ENCODE assay signal across 11 mouse cellular contexts in genomic region chr6:39559276-39559939, GRCm38 (mm10). TPM values are rescaled to one million over a fixed set of nuclear protein-coding genes. Genes with fewer than 3 reads are reported as not detected.
DNase-seq lines count a peak whose midpoint lies in the region; ATAC-seq and TF ChIP-seq lines count a peak whose summit lies in the region.
"Had no signal": no experiment of that assay in that cellular context is flagged by ENCODE, and none has a peak within 500 bp of the region (broad histone marks: within the 10 kb centered on the region; RNA-seq: fewer than 3 reads in every experiment).

No protein-coding gene starts in this region.

- H3K4me3 ChIP-seq in kidney, embryonic 15.5 days (replicated peaks): no peak overlapping the region
- H3K4me3 ChIP-seq in limb, embryonic 10.5 days: no peak overlapping the region
- H3K4me3 ChIP-seq: heart, adult 2 months; stomach, embryonic 15.5 days had no signal

- TF ChIP-seq POLR2A in brain, embryonic 14.5 days (IDR thresholded peaks at IDR 0.05; ENCODE audit: borderline replicate concordance, extremely low read depth, insufficient read depth, insufficient read length, poor library complexity, severe bottlenecking): no peak

- H3K27me3 ChIP-seq in kidney, embryonic 15.5 days: no peaks in the 10 kb centered on the region
- no peaks in the 10 kb centered on the region for H3K27me3 ChIP-seq in limb, embryonic 10.5 days (ENCODE audit: low read depth, poor library complexity, severe bottlenecking)
- H3K27me3 ChIP-seq: stomach, embryonic 15.5 days had no signal

- TF ChIP-seq CTCF in brain, embryonic 14.5 days (IDR thresholded peaks at IDR 0.05; ENCODE audit: borderline replicate concordance, extremely low read depth, insufficient read depth, insufficient read length): no peak

- H3K9me3 ChIP-seq in kidney, embryonic 15.5 days (replicated peaks): no peaks in the 10 kb centered on the region
- no peaks in the 10 kb centered on the region for H3K9me3 ChIP-seq in limb, embryonic 10.5 days (replicated peaks)
- H3K9me3 ChIP-seq: stomach, embryonic 15.5 days had no signal

- peaks cover 50% of the 10 kb centered on the region for H3K4me1 ChIP-seq in kidney, embryonic 15.5 days
- peaks cover 45% of the 10 kb centered on the region for H3K4me1 ChIP-seq in limb, embryonic 10.5 days

- no peak for ATAC-seq in kidney, embryonic 15.5 days (replicated peaks; ENCODE audit: low FRiP score)

- H3K27ac ChIP-seq in kidney, embryonic 15.5 days: 0 out of 2 replicates have a peak overlapping the region, but pooled peaks have one; percentile 20
- peak overlapping the region; percentile 59 for H3K27ac ChIP-seq in limb, embryonic 10.5 days
- H3K27ac ChIP-seq: heart, adult 2 months; kidney, postnatal 0 days; stomach, embryonic 15.5 days had no signal

- H3K9ac ChIP-seq in kidney, embryonic 15.5 days: no peak overlapping the region
- H3K9ac ChIP-seq: stomach, embryonic 15.5 days had no signal

- no peaks in the 10 kb centered on the region for H3K36me3 ChIP-seq in kidney, embryonic 15.5 days
- peaks cover 10% of the 10 kb centered on the region for H3K36me3 ChIP-seq in limb, embryonic 10.5 days
- H3K36me3 ChIP-seq: stomach, embryonic 15.5 days had no signal

- 53% methylated on average over 6 of the region's 6 CpGs for WGBS in kidney, embryonic 15.5 days
- 32% methylated on average over 6 of the region's 6 CpGs for WGBS in limb, embryonic 10.5 days

- H3K4me2 ChIP-seq in kidney, embryonic 15.5 days: no peak overlapping the region
- H3K4me2 ChIP-seq: stomach, embryonic 15.5 days had no signal

- DNase-seq in kidney, postnatal 25 days: no peak
- peak; percentile 10 for DNase-seq in MN1 (ENCODE audit: low spot score)
- peak; percentile 54 for DNase-seq in brain, embryonic 14.5 days (ENCODE audit: low read depth)
- no peak for DNase-seq in limb, embryonic 10.5 days (ENCODE audit: low spot score)
- no peak for DNase-seq in frontal cortex, postnatal 36 days (ENCODE audit: low spot score in 2 of 2)
- DNase-seq in thymus, postnatal 25 days: no peak
- DNase-seq: heart, adult 2 months; right cerebral cortex, postnatal 25 days had no signal

RNA-seq across cellular contexts. Expression of gene Dennd2a, which starts 1.7 kb away (rescaled TPM):
- polyA plus RNA-seq in kidney, embryonic 15.5 days (2015; fragmentation: Nextera tagmentation; extraction: Ambion mirVana): 23.5 and 24.0 TPM in 2 replicates
- polyA plus RNA-seq in brain, embryonic 14.5 days (2012; rRNA removed): 37.7 and 44.3 TPM in 2 replicates
- 33.9 and 40.7 TPM in 2 replicates for polyA plus RNA-seq in limb, embryonic 10.5 days (2016; fragmentation: Nextera tagmentation; extraction: Ambion mirVana)

RNA-seq across cellular contexts. Expression of gene Adck2, which starts 14.3 kb away (rescaled TPM):
- polyA plus RNA-seq in kidney, embryonic 15.5 days (2015; fragmentation: Nextera tagmentation; extraction: Ambion mirVana): 27.4 TPM in 2 replicates
- 16.5 and 23.3 TPM in 2 replicates for polyA plus RNA-seq in brain, embryonic 14.5 days (2012; rRNA removed)
- polyA plus RNA-seq in limb, embryonic 10.5 days (2016; fragmentation: Nextera tagmentation; extraction: Ambion mirVana): 17.3 and 25.6 TPM in 2 replicates

RNA-seq across cellular contexts. Expression of gene Gm42420, which starts 26.1 kb away (rescaled TPM):
- 2.2 TPM in 1 of 2 replicates, not detected in the other for polyA plus RNA-seq in kidney, embryonic 15.5 days (2015; fragmentation: Nextera tagmentation; extraction: Ambion mirVana)
- polyA plus RNA-seq in brain, embryonic 14.5 days (2012; rRNA removed): 1.3 and 2.0 TPM in 2 replicates
- 0.79 and 1.7 TPM in 2 replicates for polyA plus RNA-seq in limb, embryonic 10.5 days (2016; fragmentation: Nextera tagmentation; extraction: Ambion mirVana)

RNA-seq across cellular contexts. Expression of gene Ndufb2, which starts 33.0 kb away (rescaled TPM):
- 347 and 379 TPM in 2 replicates for polyA plus RNA-seq in kidney, embryonic 15.5 days (2015; fragmentation: Nextera tagmentation; extraction: Ambion mirVana)
- polyA plus RNA-seq in brain, embryonic 14.5 days (2012; rRNA removed): 188 and 313 TPM in 2 replicates
- 290 and 296 TPM in 2 replicates for polyA plus RNA-seq in limb, embryonic 10.5 days (2016; fragmentation: Nextera tagmentation; extraction: Ambion mirVana)

Comparison
In these comparisons a context has a peak if more than half of its experiments do, and no peak if none do; other contexts are left out.
1. DNase-seq: peak in MN1 (single experiment) and brain, embryonic 14.5 days (single experiment); none in kidney, postnatal 25 days (0 of 2), limb, embryonic 10.5 days (single experiment), frontal cortex, postnatal 36 days (0 of 2) and thymus, postnatal 25 days (single experiment).